Mouse (Mus musculus): ENCODE results near the gene Ing5. TPM values are rescaled to one million over a fixed set of nuclear protein-coding genes. Genes with fewer than 3 reads are reported as not detected.

Gene Ing5
- polyA plus RNA-seq, 1 experiment = 6.1 TPM

DNA sequence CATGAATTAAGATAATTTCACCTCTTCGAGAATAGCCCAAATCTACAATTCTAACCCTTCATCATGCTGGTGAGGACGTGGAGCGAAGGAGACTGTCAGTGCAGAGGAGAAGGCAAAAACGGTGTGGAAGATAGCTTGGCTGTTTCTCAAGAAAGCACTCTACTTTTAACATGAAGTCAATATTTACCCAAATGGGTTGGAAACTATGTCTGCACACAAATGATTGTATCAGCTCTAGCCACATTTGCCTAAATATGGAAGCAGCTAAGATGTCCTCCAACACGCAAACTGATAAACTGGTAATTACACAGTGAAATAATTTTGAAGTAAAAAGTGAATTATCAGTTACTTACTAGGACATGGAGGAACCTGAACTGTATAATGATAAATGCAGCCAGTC lies 994 bp upstream of the Ing5 start:
- H3ac ChIP-seq (ENCODE audit: control insufficient read depth, insufficient read length, low read depth) = no peak overlapping the region
- H3K4me3 ChIP-seq (ENCODE audit: insufficient read depth, poor library complexity, severe bottlenecking) = no peak overlapping the region
- TF ChIP-seq USF1 (IDR thresholded peaks at IDR 0.05; ENCODE audit: low read depth) (no peak), MYOD1 (IDR thresholded peaks at IDR 0.05; ENCODE audit: control insufficient read depth, insufficient read length, low read depth) (no peak), MYOG (IDR thresholded peaks at IDR 0.05; ENCODE audit: control insufficient read depth, extremely low read depth, insufficient read length) (no peak)
- peaks cover 40% of the 10 kb centered on the region for H3K79me3 ChIP-seq (ENCODE audit: low read depth)
- H3K79me2 ChIP-seq (ENCODE audit: control insufficient read depth, insufficient read depth) = peaks cover 68% of the 10 kb centered on the region
- H3K36me3 ChIP-seq (ENCODE audit: control insufficient read depth, insufficient read depth) = peaks cover 46% of the 10 kb centered on the region
- H3K27me3 ChIP-seq (ENCODE audit: control insufficient read depth, insufficient read depth, insufficient read length) = no peaks in the 10 kb centered on the region

- H3K79me3 ChIP-seq (ENCODE audit: low read depth) = peaks cover 29% of the 10 kb centered on the region
- H3K79me2 ChIP-seq (ENCODE audit: control insufficient read depth, insufficient read depth) = peaks cover 47% of the 10 kb centered on the region
- H3K4me3 ChIP-seq (ENCODE audit: insufficient read depth, poor library complexity, severe bottlenecking) = no peak overlapping the region
- peaks cover 46% of the 10 kb centered on the region for H3K36me3 ChIP-seq (ENCODE audit: control insufficient read depth, insufficient read depth)
- H3ac ChIP-seq (ENCODE audit: control insufficient read depth, insufficient read length, low read depth) = no peak overlapping the region
- TF ChIP-seq USF1 (IDR thresholded peaks at IDR 0.05; ENCODE audit: low read depth) (no peak), FOSL1 (IDR thresholded peaks at IDR 0.05; ENCODE audit: insufficient read depth, low read length, poor library complexity, severe bottlenecking) (no peak), MYOD1 (IDR thresholded peaks at IDR 0.05; ENCODE audit: control insufficient read depth, insufficient read length, low read depth) (no peak), MAX (IDR thresholded peaks at IDR 0.05) (no peak), MYOG (IDR thresholded peaks at IDR 0.05; ENCODE audit: control insufficient read depth, extremely low read depth, insufficient read length) (no peak), CEBPB (IDR thresholded peaks at IDR 0.05; ENCODE audit: low read depth) (no peak), CTCF (IDR thresholded peaks at IDR 0.05; ENCODE audit: control insufficient read depth, insufficient read depth, insufficient read length) (no peak)
- H3K27me3 ChIP-seq (ENCODE audit: control insufficient read depth, insufficient read depth, insufficient read length) = no peaks in the 10 kb centered on the region
Observed at GRCm38 (mm10) chr1:93804818-93805217, 1.1 kb downstream of the Ing5 start.

- H3K4me3 ChIP-seq (ENCODE audit: insufficient read depth, poor library complexity, severe bottlenecking) = no peak overlapping the region
- H3K79me3 ChIP-seq (ENCODE audit: low read depth) = peaks cover 25% of the 10 kb centered on the region
- no peak for TF ChIP-seq MYOG (IDR thresholded peaks at IDR 0.05; ENCODE audit: control insufficient read depth, extremely low read depth, insufficient read length)
- TF ChIP-seq MYOD1 (IDR thresholded peaks at IDR 0.05; ENCODE audit: control insufficient read depth, insufficient read length, low read depth) = no peak
- TF ChIP-seq MAX (IDR thresholded peaks at IDR 0.05) = no peak
- TF ChIP-seq FOSL1 (IDR thresholded peaks at IDR 0.05; ENCODE audit: insufficient read depth, low read length, poor library complexity, severe bottlenecking) = no peak
- TF ChIP-seq CTCF (IDR thresholded peaks at IDR 0.05; ENCODE audit: control insufficient read depth, insufficient read depth, insufficient read length) = no peak
- no peak for TF ChIP-seq USF1 (IDR thresholded peaks at IDR 0.05; ENCODE audit: low read depth)
- no peak for TF ChIP-seq CEBPB (IDR thresholded peaks at IDR 0.05; ENCODE audit: low read depth)
- H3K27me3 ChIP-seq (ENCODE audit: control insufficient read depth, insufficient read depth, insufficient read length) = no peaks in the 10 kb centered on the region
- H3ac ChIP-seq (ENCODE audit: control insufficient read depth, insufficient read length, low read depth) = no peak overlapping the region
- peaks cover 42% of the 10 kb centered on the region for H3K79me2 ChIP-seq (ENCODE audit: control insufficient read depth, insufficient read depth)
- peaks cover 44% of the 10 kb centered on the region for H3K36me3 ChIP-seq (ENCODE audit: control insufficient read depth, insufficient read depth)
Observed at GRCm38 (mm10) chr1:93805221-93805951, 1.6 kb downstream of the Ing5 start.

DNA sequence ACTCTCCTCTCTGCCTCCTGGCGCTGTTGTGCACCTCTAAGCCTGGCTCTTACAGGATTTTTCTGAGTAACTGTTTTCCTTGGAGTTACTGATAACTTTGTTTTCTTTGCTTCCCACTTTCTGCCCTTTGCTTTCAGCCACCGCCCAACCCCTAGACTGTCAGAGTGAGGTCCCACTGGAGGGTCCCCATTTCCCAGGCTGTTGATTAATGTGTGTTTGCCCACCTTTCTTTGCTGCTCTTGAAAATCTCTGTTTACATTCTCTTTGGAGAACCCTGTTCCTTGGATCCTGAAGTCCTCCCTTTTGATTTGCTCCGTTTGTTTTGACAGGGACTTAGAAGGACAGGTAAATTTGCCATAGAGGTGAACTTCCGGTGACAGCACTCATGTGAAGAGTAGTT lies 5.1 kb downstream of the Ing5 start:
- H3K4me3 ChIP-seq (ENCODE audit: insufficient read depth, poor library complexity, severe bottlenecking) = no peak overlapping the region
- H3K36me3 ChIP-seq (ENCODE audit: control insufficient read depth, insufficient read depth) = peaks cover 73% of the 10 kb centered on the region
- TF ChIP-seq USF1 (IDR thresholded peaks at IDR 0.05; ENCODE audit: low read depth) = no peak
- TF ChIP-seq MYOD1 (IDR thresholded peaks at IDR 0.05; ENCODE audit: control insufficient read depth, insufficient read length, low read depth) = no peak
- no peak for TF ChIP-seq FOSL1 (IDR thresholded peaks at IDR 0.05; ENCODE audit: insufficient read depth, low read length, poor library complexity, severe bottlenecking)
- no peak for TF ChIP-seq CTCF (IDR thresholded peaks at IDR 0.05; ENCODE audit: control insufficient read depth, insufficient read depth, insufficient read length)
- no peak for TF ChIP-seq CEBPB (IDR thresholded peaks at IDR 0.05; ENCODE audit: low read depth)
- no peak for TF ChIP-seq MYOG (IDR thresholded peaks at IDR 0.05; ENCODE audit: control insufficient read depth, extremely low read depth, insufficient read length)
- TF ChIP-seq MAX (IDR thresholded peaks at IDR 0.05) = no peak
- H3ac ChIP-seq (ENCODE audit: control insufficient read depth, insufficient read length, low read depth) = no peak overlapping the region
- H3K27me3 ChIP-seq (ENCODE audit: control insufficient read depth, insufficient read depth, insufficient read length) = no peaks in the 10 kb centered on the region
- H3K79me3 ChIP-seq (ENCODE audit: low read depth) = peaks cover 14% of the 10 kb centered on the region
- H3K79me2 ChIP-seq (ENCODE audit: control insufficient read depth, insufficient read depth) = peaks cover 27% of the 10 kb centered on the region

- peaks cover 83% of the 10 kb centered on the region for H3K36me3 ChIP-seq (ENCODE audit: control insufficient read depth, insufficient read depth)
- H3K4me3 ChIP-seq (ENCODE audit: insufficient read depth, poor library complexity, severe bottlenecking) = no peak overlapping the region
- peaks cover 9% of the 10 kb centered on the region for H3K79me3 ChIP-seq (ENCODE audit: low read depth)
- no peaks in the 10 kb centered on the region for H3K27me3 ChIP-seq (ENCODE audit: control insufficient read depth, insufficient read depth, insufficient read length)
- no peak overlapping the region for H3ac ChIP-seq (ENCODE audit: control insufficient read depth, insufficient read length, low read depth)
- peaks cover 18% of the 10 kb centered on the region for H3K79me2 ChIP-seq (ENCODE audit: control insufficient read depth, insufficient read depth)
- TF ChIP-seq CTCF (IDR thresholded peaks at IDR 0.05; ENCODE audit: control insufficient read depth, insufficient read depth, insufficient read length) (no peak), MYOG (IDR thresholded peaks at IDR 0.05; ENCODE audit: control insufficient read depth, extremely low read depth, insufficient read length) (no peak), CEBPB (IDR thresholded peaks at IDR 0.05; ENCODE audit: low read depth) (no peak), MYOD1 (IDR thresholded peaks at IDR 0.05; ENCODE audit: control insufficient read depth, insufficient read length, low read depth) (no peak), USF1 (IDR thresholded peaks at IDR 0.05; ENCODE audit: low read depth) (no peak), MAX (IDR thresholded peaks at IDR 0.05) (no peak), FOSL1 (IDR thresholded peaks at IDR 0.05; ENCODE audit: insufficient read depth, low read length, poor library complexity, severe bottlenecking) (no peak)
Observed at GRCm38 (mm10) chr1:93810011-93810410, 6.2 kb downstream of the Ing5 start.
